Mouse (Mus musculus) hindbrain, embryonic 10.5 days (tissue): ENCODE results near the gene Dhrs4. TPM values are rescaled to one million over a fixed set of nuclear protein-coding genes. Genes with fewer than 3 reads are reported as not detected.

Experiments used
- DNase-seq: peaks from one replicate; pipeline ENCODE4 v3.0.0-alpha.2; 2017; ENCODE audit warnings: low spot score
- H3K27ac ChIP-seq: fragments of 300-500 bp; sonication (generic); 2 replicates; pipeline ENCODE4 v1.5.1; 2016; ENCODE audit warnings: mild to moderate bottlenecking, moderate library complexity
- H3K27me3 ChIP-seq: fragments of 300-500 bp; sonication (generic); 2 replicates; pipeline ENCODE4 v1.6.1; 2016; ENCODE audit warnings: mild to moderate bottlenecking; ENCODE audit not compliant: poor library complexity, insufficient read depth, severe bottlenecking
- H3K36me3 ChIP-seq: fragments of 300-500 bp; sonication (generic); 2 replicates; pipeline ENCODE4 v1.6.1; 2016; ENCODE audit warnings: mild to moderate bottlenecking, moderate library complexity
- H3K4me1 ChIP-seq: fragments of 300-500 bp; sonication (generic); replicated peaks from 2 replicates; pipeline ENCODE4 v1.6.1; 2016; ENCODE audit warnings: mild to moderate bottlenecking
- H3K4me3 ChIP-seq: fragments of 300-500 bp; sonication (generic); 2 replicates; pipeline ENCODE4 v1.5.1; 2016; ENCODE audit warnings: mild to moderate bottlenecking, moderate library complexity
- H3K9me3 ChIP-seq: fragments of 300-500 bp; sonication (generic); 2 replicates; pipeline ENCODE4 v1.6.1; 2016; ENCODE audit warnings: mild to moderate bottlenecking, moderate library complexity
- WGBS: fragments of 180-500 bp; shearing (Covaris S2); methylation state at CpG from one replicate; pipeline ENCODE4 v1.1.7; 2016; 5-methylcytosine and 5-hydroxymethylcytosine counted together
- polyA plus RNA-seq: library from polyadenylated mRNA; unstranded; fragments of >200 nt; fragmentation: Nextera tagmentation; extraction: Ambion mirVana; gene quantifications from 2 replicates; pipeline ENCODE4 v1.2.1, GENCODE M21; 2016

Gene Dhrs4
- 50.5 and 64.5 TPM in 2 replicates for polyA plus RNA-seq

GRCm38 (mm10) chr14:55478651-55479599, at the start of gene Dhrs4:
TSS of gene Dhrs4 (plus strand) at chr14:55478758.
- H3K4me3 ChIP-seq: peak within 1 kb of the TSS; percentile 59
- no peaks in the 10 kb centered on the region for H3K9me3 ChIP-seq
- H3K36me3 ChIP-seq: no peaks in the 10 kb centered on the region
- H3K27ac ChIP-seq: peak within 1 kb of the TSS; percentile 93
- H3K27me3 ChIP-seq: no peaks in the 10 kb centered on the region
- peak; percentile 83 for DNase-seq
- peaks cover 10% of the 10 kb centered on the region; the same call in 1 of the 2 replicates for H3K4me1 ChIP-seq
- WGBS: 1% methylated on average over 38 of the region's 38 CpGs

- no peak overlapping the region for H3K4me3 ChIP-seq
- H3K27ac ChIP-seq: no peak overlapping the region
- DNase-seq: no peak
- 90% methylated on average over 4 of the region's 4 CpGs for WGBS
- no peaks in the 10 kb centered on the region for H3K27me3 ChIP-seq
- H3K4me1 ChIP-seq: no peaks in the 10 kb centered on the region
- H3K9me3 ChIP-seq: no peaks in the 10 kb centered on the region
- H3K36me3 ChIP-seq: no peaks in the 10 kb centered on the region
These were observed 48.3 kb upstream of the Dhrs4 start for GRCm38 (mm10) chr14:55430255-55430654.

GRCm38 (mm10) chr14:55433052-55433451, 45.5 kb upstream of the Dhrs4 start:
- no peak for DNase-seq
- Histone ChIP-seq H3K27me3 (no peaks in the 10 kb centered on the region), H3K27ac (no peak overlapping the region), H3K4me3 (no peak overlapping the region), H3K4me1 (no peaks in the 10 kb centered on the region), H3K9me3 (no peaks in the 10 kb centered on the region), H3K36me3 (no peaks in the 10 kb centered on the region)
- WGBS: 88% methylated on average over 1 of the region's 1 CpGs

GRCm38 (mm10) chr14:55434825-55435224, 43.7 kb upstream of the Dhrs4 start:
- no peak overlapping the region for H3K4me3 ChIP-seq
- H3K27me3 ChIP-seq: no peaks in the 10 kb centered on the region
- 89% methylated on average over 3 of the region's 3 CpGs for whole genome bisulfite sequencing
- 0 out of 2 replicates have a peak, but pooled peaks cover 2% of the 10 kb centered on the region for H3K4me1 ChIP-seq
- no peak for DNase-seq
- no peaks in the 10 kb centered on the region for H3K9me3 ChIP-seq
- no peak overlapping the region for H3K27ac ChIP-seq
- no peaks in the 10 kb centered on the region for H3K36me3 ChIP-seq

GRCm38 (mm10) chr14:55437118-55437517, 41.4 kb upstream of the Dhrs4 start:
- no peak for DNase-seq
- Histone ChIP-seq H3K27ac (no peak overlapping the region), H3K4me1 (0 out of 2 replicates have a peak, but pooled peaks cover 2% of the 10 kb centered on the region), H3K9me3 (no peaks in the 10 kb centered on the region), H3K36me3 (no peaks in the 10 kb centered on the region), H3K27me3 (no peaks in the 10 kb centered on the region), H3K4me3 (no peak overlapping the region)
- WGBS: 84% methylated on average over 8 of the region's 8 CpGs

GRCm38 (mm10) chr14:55438193-55438784, 40.3 kb upstream of the Dhrs4 start:
- H3K4me3 ChIP-seq: no peak overlapping the region
- peak; percentile 65 for DNase-seq
- no peaks in the 10 kb centered on the region for H3K27me3 ChIP-seq
- no peaks in the 10 kb centered on the region for H3K9me3 ChIP-seq
- 38% methylated on average over 6 of the region's 6 CpGs for WGBS
- H3K36me3 ChIP-seq: no peaks in the 10 kb centered on the region
- H3K27ac ChIP-seq: no peak overlapping the region
- H3K4me1 ChIP-seq: 0 out of 2 replicates have a peak, but pooled peaks cover 2% of the 10 kb centered on the region

GRCm38 (mm10) chr14:55457693-55458092, 20.9 kb upstream of the Dhrs4 start:
- H3K4me3 ChIP-seq: no peak overlapping the region
- WGBS: 89% methylated on average over 2 of the region's 2 CpGs
- H3K27me3 ChIP-seq: no peaks in the 10 kb centered on the region
- no peak overlapping the region for H3K27ac ChIP-seq
- peaks cover 9% of the 10 kb centered on the region; the same call in 1 of the 2 replicates for H3K9me3 ChIP-seq
- H3K36me3 ChIP-seq: no peaks in the 10 kb centered on the region
- no peak for DNase-seq
- H3K4me1 ChIP-seq: no peaks in the 10 kb centered on the region

- H3K4me1 ChIP-seq: no peaks in the 10 kb centered on the region
- H3K27me3 ChIP-seq: no peaks in the 10 kb centered on the region
- DNase-seq: peak; percentile 70
- peaks cover 9% of the 10 kb centered on the region; the same call in 1 of the 2 replicates for H3K9me3 ChIP-seq
- no peaks in the 10 kb centered on the region for H3K36me3 ChIP-seq
- H3K27ac ChIP-seq: no peak overlapping the region
- 22% methylated on average over 10 of the region's 10 CpGs for WGBS
- no peak overlapping the region for H3K4me3 ChIP-seq
These were observed 20.3 kb upstream of the Dhrs4 start for GRCm38 (mm10) chr14:55458273-55458672.

- Histone ChIP-seq H3K4me3 (no peak overlapping the region), H3K4me1 (no peaks in the 10 kb centered on the region), H3K36me3 (no peaks in the 10 kb centered on the region), H3K27me3 (no peaks in the 10 kb centered on the region), H3K9me3 (peaks cover 9% of the 10 kb centered on the region; the same call in 1 of the 2 replicates), H3K27ac (no peak overlapping the region)
- no peak for DNase-seq
- WGBS: 89% methylated on average over 3 of the region's 3 CpGs
These were observed 19.8 kb upstream of the Dhrs4 start for GRCm38 (mm10) chr14:55458761-55459160.

- DNase-seq: no peak
- no peaks in the 10 kb centered on the region for H3K4me1 ChIP-seq
- no peak overlapping the region for H3K27ac ChIP-seq
- no peaks in the 10 kb centered on the region for H3K27me3 ChIP-seq
- peaks cover 9% of the 10 kb centered on the region; the same call in 1 of the 2 replicates for H3K9me3 ChIP-seq
- H3K4me3 ChIP-seq: no peak overlapping the region
- WGBS: 61% methylated on average over 4 of the region's 4 CpGs
- no peaks in the 10 kb centered on the region for H3K36me3 ChIP-seq
These were observed 18.8 kb upstream of the Dhrs4 start for GRCm38 (mm10) chr14:55459796-55460195.

- no peak for DNase-seq
- H3K4me1 ChIP-seq: no peaks in the 10 kb centered on the region
- H3K9me3 ChIP-seq: peaks cover 8% of the 10 kb centered on the region; the same call in 1 of the 2 replicates
- no peaks in the 10 kb centered on the region for H3K27me3 ChIP-seq
- WGBS: 77% methylated on average over 10 of the region's 10 CpGs
- no peaks in the 10 kb centered on the region for H3K36me3 ChIP-seq
- no peak overlapping the region for H3K27ac ChIP-seq
- H3K4me3 ChIP-seq: no peak overlapping the region
These were observed 18.3 kb upstream of the Dhrs4 start for GRCm38 (mm10) chr14:55460297-55460696.

- Histone ChIP-seq H3K27ac (no peak overlapping the region), H3K4me3 (no peak overlapping the region), H3K27me3 (no peaks in the 10 kb centered on the region), H3K36me3 (no peaks in the 10 kb centered on the region), H3K4me1 (no peaks in the 10 kb centered on the region), H3K9me3 (no peaks in the 10 kb centered on the region)
- DNase-seq: no peak
- WGBS: 66% methylated on average over 4 of the region's 4 CpGs
These were observed 16.8 kb upstream of the Dhrs4 start for GRCm38 (mm10) chr14:55461757-55462156.

GRCm38 (mm10) chr14:55466481-55466880, 12.1 kb upstream of the Dhrs4 start:
- no peak for DNase-seq
- Histone ChIP-seq H3K36me3 (no peaks in the 10 kb centered on the region), H3K4me1 (peaks cover 13% of the 10 kb centered on the region; the same call in 1 of the 2 replicates), H3K4me3 (no peak overlapping the region), H3K27me3 (no peaks in the 10 kb centered on the region), H3K9me3 (no peaks in the 10 kb centered on the region), H3K27ac (no peak overlapping the region)
- 87% methylated on average over 4 of the region's 4 CpGs for WGBS
